Mouse (Mus musculus): ENCODE data around the gene Prelp. TPM values are rescaled to one million over a fixed set of nuclear protein-coding genes. Genes with fewer than 3 reads are reported as not detected.

The Prelp gene
- total RNA-seq, 2 experiments from 2014 or later = 13.8 to 18.0 TPM

DNA sequence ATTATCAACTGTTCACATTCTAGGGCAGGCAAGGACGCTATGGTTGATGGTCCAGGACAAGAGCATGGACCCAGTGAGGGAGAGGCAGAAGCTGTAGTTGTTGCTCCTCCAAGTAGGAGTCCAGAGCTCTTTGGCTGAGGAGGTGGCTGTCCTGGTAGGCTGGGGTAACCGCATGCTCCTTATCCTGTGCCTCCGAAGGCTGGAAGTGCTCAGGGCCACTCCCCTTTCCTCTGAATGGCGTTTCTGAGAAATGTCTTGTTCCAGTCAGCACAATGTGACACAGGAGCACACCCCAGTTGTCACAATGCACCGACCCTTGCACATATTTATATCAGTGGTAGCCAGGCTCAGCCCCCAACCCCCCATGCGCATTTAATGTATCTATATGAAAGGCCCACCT is 30.4 kb upstream of the Prelp start:
- no peak for TF ChIP-seq CTCF (conservative IDR thresholded peaks at IDR 0.05)
- no peak for DNase-seq (ENCODE audit: low spot score in 2 of 2)
- H3K27ac ChIP-seq = no peak overlapping the region
- H3K4me3 ChIP-seq = no peak overlapping the region

- Histone ChIP-seq H3K27ac (no peak overlapping the region), H3K4me3 (no peak overlapping the region)
- no peak for TF ChIP-seq CTCF (conservative IDR thresholded peaks at IDR 0.05)
- no peak for DNase-seq (ENCODE audit: low spot score in 2 of 2)
Observed at GRCm38 (mm10) chr1:133950061-133950782, 29.0 kb upstream of the Prelp start.

DNA sequence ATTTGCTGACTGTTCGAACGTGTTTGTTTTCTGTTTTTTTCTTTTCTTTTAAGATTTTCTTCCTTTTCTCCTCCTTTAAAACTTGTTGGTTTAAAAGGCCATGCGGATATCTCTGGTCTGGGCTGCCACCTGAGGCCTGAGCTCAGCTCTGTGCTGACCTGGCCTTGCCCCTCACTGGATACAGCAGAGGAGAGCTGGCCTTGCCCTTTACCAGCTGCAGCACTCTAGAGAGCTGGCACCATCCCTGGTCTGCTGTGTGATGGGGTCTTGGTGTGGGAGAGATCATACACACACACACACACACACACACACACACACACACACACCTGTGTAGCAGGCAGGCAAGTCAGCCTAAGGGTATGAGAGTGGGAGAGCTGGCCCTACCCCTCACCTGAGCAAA is 23.9 kb upstream of the Prelp start:
- no peak overlapping the region for H3K27ac ChIP-seq
- no peak for TF ChIP-seq CTCF (conservative IDR thresholded peaks at IDR 0.05)
- H3K4me3 ChIP-seq = no peak overlapping the region
- DNase-seq (ENCODE audit: low spot score in 2 of 2) = no peak

GRCm38 (mm10) chr1:133941904-133942303 is 20.7 kb upstream of the Prelp start:
- no peak overlapping the region for H3K27ac ChIP-seq
- DNase-seq (ENCODE audit: low spot score in 2 of 2) = no peak
- H3K4me3 ChIP-seq = no peak overlapping the region
- TF ChIP-seq CTCF (conservative IDR thresholded peaks at IDR 0.05) = no peak

DNA sequence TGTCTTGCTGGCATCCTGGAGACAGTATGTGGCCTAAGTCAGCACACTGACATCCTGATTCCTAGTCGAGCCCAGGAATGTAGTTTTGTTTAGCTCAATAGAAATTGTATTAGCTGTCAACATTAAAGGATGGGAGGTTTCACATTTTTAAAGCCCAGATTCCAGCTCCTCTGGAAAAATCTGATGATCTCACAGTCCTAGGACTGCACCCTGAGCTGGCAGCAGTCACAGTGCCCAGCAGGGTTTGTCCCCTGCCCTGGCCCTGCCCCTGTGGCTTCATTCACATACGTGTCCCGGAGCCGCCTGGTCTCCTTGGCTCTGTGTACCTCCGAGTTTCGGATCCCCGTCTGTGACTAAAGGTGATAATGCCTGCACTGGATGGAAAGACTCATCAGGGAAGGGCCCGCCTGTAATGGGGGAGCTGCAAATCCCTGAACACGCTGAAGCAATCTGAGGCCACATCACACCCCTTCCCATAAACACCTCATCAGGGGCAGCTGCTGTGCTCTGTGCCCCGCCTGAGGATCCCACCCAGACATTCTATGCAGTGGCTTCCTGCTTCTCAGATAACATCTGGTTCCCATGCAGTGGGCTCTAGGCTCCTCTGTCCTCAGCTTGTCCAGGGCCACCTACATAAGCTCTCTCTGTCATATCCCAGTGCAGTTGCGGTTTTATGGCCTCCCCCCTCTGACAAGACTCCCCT is 20.1 kb upstream of the Prelp start:
- no peak overlapping the region for H3K4me3 ChIP-seq
- no peak for DNase-seq (ENCODE audit: low spot score in 2 of 2)
- no peak overlapping the region for H3K27ac ChIP-seq
- TF ChIP-seq CTCF (conservative IDR thresholded peaks at IDR 0.05) = no peak

GRCm38 (mm10) chr1:133940481-133941092 is 19.4 kb upstream of the Prelp start:
- Histone ChIP-seq H3K4me3 (no peak overlapping the region), H3K27ac (no peak overlapping the region)
- no peak for TF ChIP-seq CTCF (conservative IDR thresholded peaks at IDR 0.05)
- no peak for DNase-seq (ENCODE audit: low spot score in 2 of 2)

DNA sequence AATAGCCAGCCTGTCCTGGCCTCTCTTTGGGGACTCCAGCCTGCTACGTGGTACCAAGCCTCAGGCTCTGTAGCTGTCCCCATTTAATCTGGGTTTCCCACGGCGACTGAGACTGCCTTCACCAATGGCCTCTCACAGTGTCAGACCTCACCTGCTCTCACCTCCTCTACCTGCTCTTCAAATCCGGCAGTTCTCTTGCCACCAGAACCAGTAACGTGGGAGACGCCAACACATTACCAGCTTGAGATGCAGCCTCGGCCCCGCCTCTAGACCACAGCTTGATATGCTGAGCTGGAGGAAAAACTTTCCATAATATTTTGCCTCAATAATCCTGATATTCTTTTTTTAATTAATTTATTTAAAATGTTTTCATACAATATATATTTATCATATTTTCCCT is 18.5 kb upstream of the Prelp start:
- Histone ChIP-seq H3K4me3 (no peak overlapping the region), H3K27ac (no peak overlapping the region)
- TF ChIP-seq CTCF (conservative IDR thresholded peaks at IDR 0.05) = no peak
- DNase-seq (ENCODE audit: low spot score in 2 of 2) = no peak

DNA sequence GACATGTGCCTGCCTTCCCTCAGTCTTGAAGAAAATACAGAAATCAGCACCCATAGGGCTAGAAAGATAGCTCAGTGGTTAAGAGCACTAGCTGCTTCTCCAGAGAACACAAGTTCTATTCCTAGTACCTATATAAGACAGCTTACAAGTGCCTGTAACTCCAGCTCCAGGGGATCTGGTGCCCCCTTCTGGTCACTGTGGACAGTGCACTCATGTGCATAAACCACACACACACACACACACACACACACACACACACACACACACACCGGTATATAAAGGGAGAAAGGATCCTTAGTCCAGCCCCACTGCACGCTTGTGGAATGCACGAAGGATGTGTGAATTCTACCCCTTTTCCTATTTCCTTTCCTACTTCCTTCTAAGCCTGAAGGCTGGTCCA is 15.0 kb upstream of the Prelp start:
- DNase-seq (ENCODE audit: low spot score in 2 of 2) = no peak
- no peak overlapping the region for H3K27ac ChIP-seq
- TF ChIP-seq CTCF (conservative IDR thresholded peaks at IDR 0.05) = peak; percentile 28
- no peak overlapping the region for H3K4me3 ChIP-seq

GRCm38 (mm10) chr1:133934354-133934963 is 13.2 kb upstream of the Prelp start:
- no peak overlapping the region for H3K4me3 ChIP-seq
- no peak overlapping the region for H3K27ac ChIP-seq
- no peak for DNase-seq (ENCODE audit: low spot score in 2 of 2)
- TF ChIP-seq CTCF (conservative IDR thresholded peaks at IDR 0.05) = no peak

GRCm38 (mm10) chr1:133933301-133934195 is 12.3 kb upstream of the Prelp start:
- Histone ChIP-seq H3K27ac (no peak overlapping the region), H3K4me3 (no peak overlapping the region)
- no peak for DNase-seq (ENCODE audit: low spot score in 2 of 2)
- TF ChIP-seq CTCF (conservative IDR thresholded peaks at IDR 0.05) = no peak

DNA sequence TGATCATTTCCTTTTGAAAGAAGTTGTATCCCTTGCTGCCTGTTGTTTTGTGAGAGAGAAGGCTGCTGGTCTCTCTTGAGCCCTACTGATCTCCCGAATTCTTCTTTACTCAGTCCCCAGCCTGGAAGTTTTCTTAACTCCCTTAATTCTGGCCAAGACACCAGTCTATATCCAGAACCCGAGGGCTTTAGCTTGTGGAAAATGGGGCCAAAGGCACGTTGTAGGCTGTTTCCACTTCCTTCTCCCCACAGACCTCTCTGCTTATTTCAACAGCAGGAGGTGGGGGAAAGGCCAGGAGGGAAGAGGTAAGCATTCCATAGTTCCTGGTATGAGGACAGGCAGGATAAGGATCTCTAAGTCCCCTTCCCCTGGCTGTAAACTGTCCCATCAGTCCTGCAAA is 8.8 kb upstream of the Prelp start:
- no peak overlapping the region for H3K27ac ChIP-seq
- DNase-seq (ENCODE audit: low spot score in 2 of 2) = no peak
- no peak for TF ChIP-seq CTCF (conservative IDR thresholded peaks at IDR 0.05)
- H3K4me3 ChIP-seq = no peak overlapping the region

DNA sequence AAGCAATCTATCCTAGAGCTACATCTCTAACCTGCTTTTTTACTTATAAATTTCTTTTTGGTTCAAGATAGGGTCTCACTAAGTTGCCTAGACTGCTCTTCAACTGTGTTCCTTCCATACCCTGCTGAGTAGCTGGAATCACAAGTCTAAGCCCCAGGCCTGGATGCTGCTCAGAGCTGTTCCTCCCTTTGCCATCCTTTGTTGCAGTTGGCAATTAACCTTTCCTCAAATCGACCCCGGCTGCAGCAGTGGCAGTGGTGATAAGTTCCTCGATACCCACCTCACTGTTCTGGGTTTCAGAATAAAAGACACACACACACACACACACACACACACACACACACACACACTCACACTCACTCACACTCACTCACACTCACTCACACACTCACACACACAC is 4.0 kb upstream of the Prelp start:
- no peak overlapping the region for H3K4me3 ChIP-seq
- no peak for DNase-seq (ENCODE audit: low spot score in 2 of 2)
- no peak for TF ChIP-seq CTCF (conservative IDR thresholded peaks at IDR 0.05)

More for the DNA sequence above, 4.0 kb upstream of the Prelp start:
- H3K27ac ChIP-seq = no peak overlapping the region
